ENCODE assay signal across 17 mouse cellular contexts in genomic region chr9:30431909-30432308, GRCm38 (mm10).
"Had no signal": no experiment of that assay in that cellular context is flagged by ENCODE, and none has a peak within 500 bp of the region (broad histone marks: within the 10 kb centered on the region; RNA-seq: fewer than 3 reads in every experiment).

No protein-coding gene starts in this region.

- H3K9me3 ChIP-seq: neural tube, embryonic 12.5 days; neural tube, embryonic 13.5 days; neural tube, embryonic 15.5 days; stomach, embryonic 15.5 days had no signal

- H3K27me3 ChIP-seq: neural tube, embryonic 12.5 days; neural tube, embryonic 13.5 days; neural tube, embryonic 15.5 days; stomach, embryonic 15.5 days had no signal

- DNase-seq: retina, postnatal 1 day; right cerebral cortex, adult 18-20 months; right cerebral cortex, postnatal 14 days; right cerebral cortex, postnatal 25 days; right cerebral cortex, postnatal 4 days; spleen, adult 18-20 months; thymus, adult 18-20 months; thymus, adult 2 months; thymus, postnatal 14 days; thymus, postnatal 25 days; thymus, postnatal 36 days; thymus, postnatal 4 days had no signal

- H3K9ac ChIP-seq: neural tube, embryonic 12.5 days; neural tube, embryonic 13.5 days; neural tube, embryonic 15.5 days; stomach, embryonic 15.5 days had no signal

- H3K27ac ChIP-seq: neural tube, embryonic 12.5 days; neural tube, embryonic 13.5 days; neural tube, embryonic 15.5 days; stomach, embryonic 15.5 days; stomach, postnatal 0 days had no signal

- H3K4me2 ChIP-seq: neural tube, embryonic 12.5 days; neural tube, embryonic 13.5 days; neural tube, embryonic 15.5 days; stomach, embryonic 15.5 days had no signal

- H3K4me3 ChIP-seq: neural tube, embryonic 12.5 days; neural tube, embryonic 13.5 days; neural tube, embryonic 15.5 days; stomach, embryonic 15.5 days had no signal
